16 mouse cellular contexts compared by ENCODE assay signal in the genomic region with DNA sequence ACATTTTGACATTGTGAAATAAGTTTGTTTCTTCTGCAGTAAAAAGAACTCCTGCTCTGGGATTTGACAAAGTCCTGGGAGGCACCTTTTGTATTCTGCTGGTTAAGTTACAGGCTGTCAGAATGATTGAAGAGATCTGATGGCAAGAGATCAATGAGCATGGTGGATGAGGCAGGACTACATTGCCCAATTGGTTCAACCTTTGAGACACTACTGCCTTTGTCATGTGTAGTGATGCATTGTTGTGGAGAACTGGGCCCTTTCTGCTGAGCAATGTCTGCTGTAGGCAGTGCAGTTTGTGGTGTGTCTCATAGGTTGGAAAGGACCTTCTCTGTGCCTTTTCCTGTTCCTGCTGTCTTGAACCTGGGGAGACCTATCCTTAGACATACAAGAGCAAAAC. TPM values are rescaled to one million over a fixed set of nuclear protein-coding genes. Genes with fewer than 3 reads are reported as not detected.
"Had no signal": no experiment of that assay in that cellular context is flagged by ENCODE, and none has a peak within 500 bp of the region (broad histone marks: within the 10 kb centered on the region; RNA-seq: fewer than 3 reads in every experiment).

No protein-coding gene starts in this region.

- H3K4me3 ChIP-seq: left cerebral cortex, adult 2 months; limb, embryonic 10.5 days; megakaryocyte, embryonic 14.5 days; midbrain, embryonic 15.5 days; neural tube, embryonic 13.5 days had no signal

- H3K4me1 ChIP-seq: limb, embryonic 10.5 days; midbrain, embryonic 15.5 days; neural tube, embryonic 13.5 days had no signal

- H3K36me3 ChIP-seq: limb, embryonic 10.5 days; midbrain, embryonic 15.5 days; neural tube, embryonic 13.5 days had no signal

- ATAC-seq: intestine, postnatal 0 days; lung, postnatal 0 days; midbrain, embryonic 15.5 days had no signal

- H3K27ac ChIP-seq: left cerebral cortex, adult 2 months; limb, embryonic 10.5 days; liver, embryonic 14.5 days; midbrain, embryonic 15.5 days; neural tube, embryonic 13.5 days had no signal

- H3K9me3 ChIP-seq: limb, embryonic 10.5 days; megakaryocyte, embryonic 14.5 days; midbrain, embryonic 15.5 days; neural tube, embryonic 13.5 days had no signal

- H3K27me3 ChIP-seq: midbrain, embryonic 15.5 days; neural tube, embryonic 13.5 days had no signal

- DNase-seq: kidney, adult 9 months; kidney, postnatal 10 days; lung, adult 2 months; spleen, adult 18-20 months; thymus, adult 18-20 months; thymus, postnatal 14 days had no signal

- H3K9ac ChIP-seq: liver, embryonic 14.5 days; midbrain, embryonic 15.5 days; neural tube, embryonic 13.5 days had no signal

- H3K4me2 ChIP-seq: midbrain, embryonic 11.5 days; midbrain, embryonic 15.5 days; neural tube, embryonic 13.5 days had no signal

RNA-seq across cellular contexts. Expression of a gene that starts 10.8 kb away (rescaled TPM):
- total RNA-seq: monocyte, adult 5-6 weeks had no signal
- polyA plus RNA-seq: liver, embryonic 14.5 days had no signal
